Mouse (Mus musculus): ENCODE data around the gene Tap1. TPM values are rescaled to one million over a fixed set of nuclear protein-coding genes. Genes with fewer than 3 reads are reported as not detected.
"Not testable (repeated sequence)": the region's sequence is repeated elsewhere in the genome, so short reads cannot be mapped to it uniquely, and the experiment has no call there.

Tap1 gene
- total RNA-seq (2014; fragmentation: Nextera tagmentation) = 43.7 and 55.5 TPM in 2 replicates
- 58.0 and 76.1 TPM in 2 replicates for total RNA-seq (2017)

DNA sequence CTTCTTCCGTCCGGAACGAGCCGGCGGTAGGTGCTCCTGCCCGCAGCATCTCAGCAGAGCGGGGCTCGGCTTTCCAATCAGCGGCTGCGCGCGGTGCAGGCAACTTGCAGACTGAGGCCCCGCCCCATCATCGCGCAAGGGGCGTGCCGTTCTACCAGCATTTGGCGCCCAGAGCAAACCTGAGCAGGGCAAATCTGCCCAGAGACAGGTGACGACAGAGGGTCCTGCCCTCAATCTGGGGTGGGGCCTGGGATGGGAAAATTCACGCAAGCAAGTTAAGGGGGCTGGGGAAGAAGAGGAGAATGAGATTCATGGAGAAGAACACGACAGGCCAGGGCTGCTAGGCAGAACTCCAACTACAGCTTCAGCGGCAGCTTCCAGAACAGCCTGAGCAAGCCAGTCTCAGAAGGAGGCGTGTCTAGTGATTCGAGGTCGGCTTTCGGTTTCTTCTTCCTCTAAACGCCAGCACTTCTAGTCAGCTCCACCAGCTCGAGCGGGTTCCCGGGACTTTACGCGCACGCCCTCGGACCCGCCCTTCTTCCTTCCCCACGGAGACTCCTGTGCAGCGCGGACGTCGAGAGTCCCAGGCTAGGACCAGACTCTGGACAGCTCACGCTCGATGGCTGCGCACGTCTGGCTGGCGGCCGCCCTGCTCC lies at the start of gene Tap1, which contains the start of gene Psmb9:
TSS of gene Tap1 (plus strand) at position 293 of the 656 bp plus-strand sequence.
TSS of gene Psmb9 (minus strand) at position 504 of the 656 bp plus-strand sequence.
- peak; percentile 80 for ATAC-seq (replicated peaks; ENCODE audit: low FRiP score, low TSS enrichment, poor library complexity, severe bottlenecking)

DNA sequence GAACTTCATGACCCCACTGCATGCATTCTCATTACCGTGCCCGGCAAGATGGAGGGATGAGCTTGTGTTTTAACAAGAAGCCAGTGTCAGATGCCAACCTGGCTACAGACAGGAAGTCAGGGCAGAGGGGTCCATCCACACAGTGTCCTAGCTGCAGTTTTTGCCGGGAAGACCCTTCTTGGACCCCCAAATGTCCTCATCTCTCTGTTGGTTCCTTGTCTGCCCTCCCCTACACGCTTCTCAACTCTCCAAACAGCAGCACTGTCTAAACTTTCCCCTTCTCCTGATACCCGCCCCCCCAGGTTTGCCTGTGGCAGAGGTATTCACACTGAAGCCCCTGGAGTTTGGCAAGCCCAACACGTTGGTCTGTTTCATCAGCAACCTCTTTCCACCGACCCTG lies 49.8 kb upstream of the Tap1 start:
- no peak for ATAC-seq (replicated peaks; ENCODE audit: low FRiP score, low TSS enrichment, poor library complexity, severe bottlenecking)

DNA sequence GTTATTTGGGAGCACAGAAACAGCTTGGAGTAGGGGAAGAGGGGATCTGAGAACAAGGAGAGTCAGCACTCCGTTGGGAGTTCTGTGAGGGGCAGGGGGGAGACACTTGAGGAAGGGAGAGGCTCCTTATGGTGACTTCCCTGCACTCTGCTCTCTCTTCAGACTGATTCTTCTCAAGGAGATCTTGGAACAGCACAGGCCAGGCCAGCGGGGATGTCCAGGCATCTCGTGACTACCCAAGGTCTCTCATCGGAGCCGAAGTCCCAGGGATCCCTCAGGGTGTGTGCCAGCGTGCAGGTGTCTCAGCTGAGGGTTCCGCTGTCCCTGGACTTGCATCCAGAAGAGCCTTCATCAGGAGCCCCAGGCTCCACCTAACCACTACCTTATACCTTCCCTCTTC lies 48.7 kb upstream of the Tap1 start:
- no peak for ATAC-seq (replicated peaks; ENCODE audit: low FRiP score, low TSS enrichment, poor library complexity, severe bottlenecking)

DNA sequence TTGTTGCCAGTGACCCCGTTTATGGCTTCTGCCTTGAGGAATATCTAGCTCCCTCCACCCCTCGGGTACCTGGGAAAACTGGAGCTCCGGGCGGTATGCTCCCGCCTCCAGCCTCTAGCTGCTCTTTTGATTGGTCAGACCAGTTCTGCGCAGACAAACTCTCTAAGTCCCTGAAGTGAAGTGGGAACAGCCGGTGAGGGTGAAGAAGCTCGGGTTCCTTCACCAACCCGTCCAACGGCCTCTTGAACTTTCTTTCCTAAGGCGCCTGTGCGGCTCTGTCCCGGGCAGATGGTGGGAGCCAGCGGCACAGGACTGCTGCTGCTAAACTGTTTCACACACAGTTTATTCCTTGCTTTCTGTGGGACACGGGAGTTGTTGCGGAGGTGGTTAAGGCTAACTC lies 47.9 kb upstream of the Tap1 start:
- no peak for ATAC-seq (replicated peaks; ENCODE audit: low FRiP score, low TSS enrichment, poor library complexity, severe bottlenecking)

DNA sequence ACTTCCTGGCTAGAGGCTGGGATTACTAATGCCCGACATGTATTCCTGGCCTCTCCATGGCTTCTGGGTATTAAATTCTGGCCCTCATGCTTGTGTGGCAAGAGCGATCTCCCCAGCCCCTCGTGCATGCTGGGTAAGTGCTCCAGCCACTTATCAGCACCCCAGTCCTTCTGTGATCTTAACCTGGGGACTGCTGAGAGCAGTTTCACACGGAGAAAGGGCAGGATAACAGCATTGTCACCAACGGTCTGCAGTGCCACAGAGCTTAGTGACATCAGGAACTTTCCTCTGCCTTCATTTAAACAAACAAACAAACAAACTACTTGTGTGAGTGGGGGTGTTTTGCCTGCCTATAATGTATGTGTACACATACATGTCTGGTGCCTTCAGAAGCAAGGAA lies 47.1 kb upstream of the Tap1 start:
- ATAC-seq (replicated peaks; ENCODE audit: low FRiP score, low TSS enrichment, poor library complexity, severe bottlenecking) = no peak

DNA sequence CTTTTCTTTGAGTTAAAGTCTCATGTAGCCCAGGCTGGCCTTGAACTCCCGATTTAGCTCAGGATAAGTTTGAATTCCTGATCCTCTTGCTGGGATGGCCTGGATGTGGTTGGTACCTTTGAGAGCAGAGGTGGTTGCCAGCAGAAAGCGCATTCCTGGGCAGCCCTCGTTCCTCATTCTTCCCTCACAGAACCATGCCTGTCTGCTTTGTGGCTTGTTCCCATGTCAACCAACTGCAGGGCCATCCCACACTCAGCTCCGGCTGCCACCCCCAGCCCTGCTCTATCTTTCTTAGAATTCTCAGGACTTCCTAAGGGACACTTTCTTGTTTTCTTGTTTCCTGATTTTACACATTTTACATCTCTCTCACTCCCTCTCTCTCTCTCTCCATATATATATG lies 45.9 kb upstream of the Tap1 start:
- ATAC-seq (replicated peaks; ENCODE audit: low FRiP score, low TSS enrichment, poor library complexity, severe bottlenecking) = no peak

DNA sequence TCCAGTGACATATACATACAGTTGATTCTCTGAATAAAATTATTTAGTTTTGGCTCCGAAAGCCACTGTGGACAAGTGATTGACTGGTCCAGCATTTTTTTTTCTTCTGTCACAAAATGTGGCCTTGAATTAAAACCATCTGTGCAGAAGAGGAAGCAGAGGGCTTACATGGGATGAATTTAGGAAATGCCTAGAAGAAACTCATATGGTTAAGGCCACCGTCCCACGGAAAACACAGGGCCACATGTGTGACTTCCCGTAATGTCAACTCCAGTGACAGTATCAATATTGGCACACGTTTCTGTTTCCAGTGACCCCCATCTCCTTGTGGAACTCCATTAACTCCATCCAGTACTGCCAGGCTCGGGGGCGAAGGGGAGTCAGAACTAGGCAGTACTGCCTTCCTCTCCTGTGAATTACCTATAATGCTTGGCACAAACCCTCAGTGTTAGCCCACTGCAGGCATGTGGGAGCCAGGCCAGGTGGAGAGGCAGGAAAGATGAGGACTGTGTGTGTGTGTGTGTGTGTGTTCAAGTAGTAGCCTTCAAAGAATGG lies 44.8 kb upstream of the Tap1 start:
- no peak for ATAC-seq (replicated peaks; ENCODE audit: low FRiP score, low TSS enrichment, poor library complexity, severe bottlenecking)

DNA sequence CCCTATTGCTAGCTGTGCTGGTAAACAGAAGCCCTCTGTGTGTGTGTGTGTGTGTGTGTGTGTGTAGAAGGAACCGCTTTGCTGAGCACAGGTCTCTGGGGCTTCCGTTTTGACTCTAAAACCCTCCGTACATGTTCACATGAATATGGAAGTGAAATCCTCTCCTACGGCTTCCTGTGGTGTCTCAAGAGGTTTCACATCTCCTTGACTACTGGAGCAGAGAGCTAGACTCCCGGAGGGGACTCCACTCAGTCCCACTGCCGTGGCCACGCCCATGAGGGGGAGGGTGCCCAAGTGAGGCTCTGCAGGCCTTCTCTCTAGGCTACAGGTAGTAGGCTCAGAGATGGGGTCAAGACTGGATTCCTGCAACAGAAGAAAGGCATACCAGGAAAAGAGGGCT lies 44.3 kb upstream of the Tap1 start, which contains the start of gene H2-DMb2:
TSS of gene H2-DMb2 (plus strand) at position 275 of the 400 bp plus-strand sequence.
- peak; percentile 42; the same call in 1 of the 2 replicates for ATAC-seq (replicated peaks; ENCODE audit: low FRiP score, low TSS enrichment, poor library complexity, severe bottlenecking)

DNA sequence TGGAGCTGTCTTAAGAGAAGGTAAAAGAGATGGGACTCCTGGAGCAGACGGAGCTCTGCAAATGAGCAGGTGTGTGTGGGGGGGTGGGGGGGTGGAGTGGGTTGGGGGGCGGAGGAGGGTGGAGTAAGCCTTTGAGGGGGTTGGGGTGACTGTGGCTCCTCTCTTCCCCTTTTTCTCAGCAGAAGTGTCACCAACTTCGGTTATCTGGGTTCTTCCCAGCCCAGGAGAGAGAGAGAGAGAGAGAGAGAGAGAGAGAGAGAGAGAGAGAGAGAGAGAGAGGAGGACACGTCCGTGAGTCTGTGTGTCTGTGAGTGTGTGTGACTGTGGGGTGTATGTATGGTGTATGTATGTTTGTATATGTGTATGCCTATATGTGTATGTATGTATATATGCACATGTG lies 43.9 kb upstream of the Tap1 start:
- ATAC-seq (replicated peaks; ENCODE audit: low FRiP score, low TSS enrichment, poor library complexity, severe bottlenecking) = no peak

DNA sequence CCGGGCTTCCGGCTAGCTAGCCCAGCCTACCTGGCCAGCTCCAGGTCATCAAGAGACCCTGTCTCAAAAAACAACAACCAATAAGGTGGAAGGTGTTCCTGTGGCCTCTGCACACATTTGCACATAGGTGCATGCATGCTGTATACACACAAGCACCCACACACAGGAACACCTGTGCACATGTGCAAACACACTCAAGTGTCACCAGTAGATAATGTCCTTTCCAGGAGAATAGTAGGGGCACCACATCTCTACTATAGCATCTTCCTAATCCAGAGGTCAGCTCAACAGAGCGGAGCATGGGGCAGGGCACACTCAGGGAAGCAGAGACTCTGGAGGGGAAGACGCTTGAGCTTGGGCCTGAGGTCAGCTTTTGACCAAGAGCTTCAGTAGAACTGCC lies 43.1 kb upstream of the Tap1 start:
- ATAC-seq (replicated peaks; ENCODE audit: low FRiP score, low TSS enrichment, poor library complexity, severe bottlenecking) = not testable (repeated sequence)

DNA sequence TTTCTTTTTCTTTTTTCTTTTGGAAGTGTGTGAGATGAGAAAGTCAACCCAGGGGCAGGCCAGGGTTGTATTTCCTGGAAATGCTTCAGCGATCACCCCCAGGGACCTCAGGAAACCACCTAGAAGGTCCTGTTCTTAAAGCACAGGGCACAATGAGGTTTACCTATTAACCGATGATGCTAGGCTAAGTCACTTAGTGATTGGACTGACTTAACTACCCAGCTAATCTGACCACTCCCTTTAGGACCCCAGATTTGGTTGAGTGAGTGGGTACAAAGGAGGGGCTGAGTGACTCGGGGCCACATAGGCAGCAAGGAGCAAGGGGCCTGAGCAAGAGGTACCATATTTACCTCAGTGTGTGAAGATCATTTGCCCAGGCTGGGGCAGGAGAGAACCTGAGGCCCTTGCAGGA lies 42.4 kb upstream of the Tap1 start:
- ATAC-seq (replicated peaks; ENCODE audit: low FRiP score, low TSS enrichment, poor library complexity, severe bottlenecking) = no peak

DNA sequence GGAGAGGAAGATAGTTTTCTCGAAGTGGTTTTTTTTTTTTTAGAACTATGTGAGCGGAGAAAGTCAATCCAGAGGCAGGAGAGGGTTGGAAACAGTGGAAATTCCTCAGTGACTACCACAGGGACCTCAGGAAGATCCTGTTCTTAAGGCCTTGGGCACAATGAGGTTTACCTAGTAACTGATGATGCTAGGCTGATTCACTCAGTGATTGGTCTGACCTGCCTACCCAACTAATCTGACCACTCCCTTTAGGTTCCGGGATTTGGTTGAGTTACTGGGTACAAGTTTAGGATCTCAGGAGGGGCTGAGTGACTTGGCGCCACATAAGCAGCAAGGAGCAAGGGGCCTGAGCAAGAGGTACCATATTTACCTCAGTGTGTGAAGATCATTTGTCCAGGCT lies 34.4 kb upstream of the Tap1 start, which contains the start of gene H2-DMb1:
TSS of gene H2-DMb1 (plus strand) at position 150 of the 400 bp plus-strand sequence.
- ATAC-seq (replicated peaks; ENCODE audit: low FRiP score, low TSS enrichment, poor library complexity, severe bottlenecking) = peak; percentile 80

DNA sequence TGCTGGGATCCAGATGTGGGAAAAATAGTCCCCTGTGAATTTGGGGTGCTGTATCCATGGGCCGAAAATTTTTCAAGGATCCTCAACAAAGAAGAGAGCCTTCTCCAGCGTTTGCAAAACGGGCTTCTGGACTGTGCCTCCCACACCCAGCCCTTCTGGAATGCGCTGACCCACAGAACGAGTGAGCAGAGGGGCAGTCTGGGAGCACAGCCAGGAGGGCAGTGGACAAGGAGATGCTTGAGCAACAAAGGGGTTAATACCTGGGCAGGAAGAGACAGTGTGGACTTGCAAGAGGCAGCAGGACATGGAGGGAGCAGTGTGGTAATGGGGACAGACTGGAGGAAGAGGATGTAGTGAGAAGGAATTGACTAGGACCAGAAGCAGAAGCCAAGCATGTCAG lies 31.8 kb upstream of the Tap1 start:
- ATAC-seq (replicated peaks; ENCODE audit: low FRiP score, low TSS enrichment, poor library complexity, severe bottlenecking) = no peak

DNA sequence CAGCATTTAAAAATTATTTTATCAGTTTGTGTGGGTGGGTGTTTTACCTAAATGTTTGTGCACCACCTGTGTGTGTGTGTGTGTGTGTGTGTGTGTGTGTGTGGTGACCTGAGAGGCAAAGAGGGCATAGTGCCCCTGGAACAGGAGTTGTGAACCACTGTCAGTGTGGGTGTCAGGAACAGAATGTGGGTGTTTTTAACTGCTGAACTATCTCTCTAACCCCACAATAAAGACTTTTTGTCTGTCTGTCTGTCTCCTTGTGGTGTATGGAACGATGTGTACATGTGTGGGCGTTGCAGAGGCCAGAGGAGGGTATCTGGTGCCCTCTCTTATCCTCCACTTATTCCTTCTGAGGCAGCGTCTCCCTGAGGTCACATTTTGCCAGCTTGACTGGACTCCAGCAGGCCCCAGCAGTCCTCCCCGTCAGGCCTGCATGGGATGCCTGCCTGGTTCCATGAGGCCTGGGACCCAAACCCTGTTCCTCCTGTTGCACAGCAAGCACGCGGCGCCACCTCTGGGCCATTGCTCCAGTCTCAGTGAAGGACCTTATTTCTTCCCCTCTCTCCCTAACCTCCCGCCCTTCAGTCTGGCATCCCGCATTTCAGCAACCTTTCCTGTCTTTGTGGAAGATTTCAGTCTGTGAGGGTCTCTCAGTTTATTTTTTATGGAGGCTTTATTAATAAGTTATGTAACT lies 23.0 kb upstream of the Tap1 start:
- ATAC-seq (replicated peaks; ENCODE audit: low FRiP score, low TSS enrichment, poor library complexity, severe bottlenecking) = no peak

DNA sequence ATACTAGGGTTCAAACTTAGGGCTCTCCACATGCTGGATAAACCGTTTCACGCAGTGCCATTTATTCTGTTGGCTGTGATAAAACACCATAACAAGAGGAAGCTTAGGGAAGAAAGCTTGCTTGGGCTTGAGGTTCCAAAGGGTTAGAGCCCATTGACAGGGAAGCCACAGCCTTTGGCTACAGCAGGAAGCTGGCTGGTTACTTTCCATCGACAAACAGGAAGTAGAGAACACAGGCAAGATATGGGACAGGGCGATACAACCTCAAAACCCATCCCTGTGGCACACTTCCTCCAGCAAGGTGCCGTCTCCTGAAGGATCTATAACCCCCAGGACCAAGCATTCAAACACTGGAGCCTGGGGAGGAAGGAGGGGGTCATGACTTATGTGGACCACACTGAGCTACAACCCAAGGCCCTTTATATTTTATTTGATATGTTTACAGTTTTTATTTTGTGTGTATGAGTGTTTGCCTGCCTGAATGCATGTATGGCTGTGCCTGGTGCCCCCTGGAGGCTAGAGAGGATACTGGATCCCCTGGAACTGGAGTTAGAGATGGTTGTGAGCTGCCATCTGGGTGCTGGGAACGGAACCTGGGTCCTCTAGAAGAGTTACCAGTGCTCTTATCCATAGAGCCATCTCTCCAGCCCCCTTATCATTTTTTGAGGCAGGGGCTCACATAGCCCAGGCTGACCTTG lies 22.2 kb upstream of the Tap1 start:
- peak; percentile 43; the same call in 1 of the 2 replicates for ATAC-seq (replicated peaks; ENCODE audit: low FRiP score, low TSS enrichment, poor library complexity, severe bottlenecking)

DNA sequence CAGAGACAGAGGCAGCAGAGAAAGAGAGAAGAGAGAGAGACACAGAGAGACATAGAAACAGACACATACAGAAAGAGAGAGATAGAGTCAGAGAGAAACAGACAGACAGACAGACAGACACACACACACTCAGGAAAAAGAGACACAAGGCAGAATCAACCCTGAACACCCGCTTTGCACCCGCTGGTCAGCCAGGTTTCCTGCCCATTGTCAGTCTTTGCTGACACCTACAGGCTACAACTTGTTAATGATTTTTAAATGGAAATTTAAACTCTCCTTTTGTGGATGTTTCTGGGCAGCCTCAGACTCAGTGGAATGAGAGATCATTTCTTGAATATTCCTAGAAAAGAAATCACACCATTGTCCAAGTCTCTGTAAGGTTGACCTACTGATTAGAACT lies 18.1 kb upstream of the Tap1 start:
- 0 out of 2 replicates have a peak, but pooled peaks have one; percentile 48 for ATAC-seq (replicated peaks; ENCODE audit: low FRiP score, low TSS enrichment, poor library complexity, severe bottlenecking)

DNA sequence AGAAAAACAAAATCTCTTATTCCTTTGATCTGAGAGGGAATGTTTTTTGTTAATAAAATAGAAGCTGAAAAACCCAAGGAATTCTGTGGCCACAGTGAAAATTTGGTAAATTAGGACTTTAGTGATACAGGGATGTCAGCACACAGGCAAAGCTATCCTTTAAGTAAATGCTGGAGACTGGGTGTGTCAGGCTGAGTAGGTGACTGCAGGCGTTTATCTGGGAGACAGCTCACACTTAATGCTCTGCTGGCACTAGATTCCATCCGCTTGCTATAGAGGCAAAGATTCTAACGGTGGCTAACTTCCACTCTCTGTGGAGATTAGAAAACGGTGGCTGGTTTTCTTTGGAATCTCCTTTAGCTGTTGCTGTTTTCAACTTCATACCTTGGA lies 16.9 kb upstream of the Tap1 start:
- ATAC-seq (replicated peaks; ENCODE audit: low FRiP score, low TSS enrichment, poor library complexity, severe bottlenecking) = peak; percentile 64; the same call in 1 of the 2 replicates

DNA sequence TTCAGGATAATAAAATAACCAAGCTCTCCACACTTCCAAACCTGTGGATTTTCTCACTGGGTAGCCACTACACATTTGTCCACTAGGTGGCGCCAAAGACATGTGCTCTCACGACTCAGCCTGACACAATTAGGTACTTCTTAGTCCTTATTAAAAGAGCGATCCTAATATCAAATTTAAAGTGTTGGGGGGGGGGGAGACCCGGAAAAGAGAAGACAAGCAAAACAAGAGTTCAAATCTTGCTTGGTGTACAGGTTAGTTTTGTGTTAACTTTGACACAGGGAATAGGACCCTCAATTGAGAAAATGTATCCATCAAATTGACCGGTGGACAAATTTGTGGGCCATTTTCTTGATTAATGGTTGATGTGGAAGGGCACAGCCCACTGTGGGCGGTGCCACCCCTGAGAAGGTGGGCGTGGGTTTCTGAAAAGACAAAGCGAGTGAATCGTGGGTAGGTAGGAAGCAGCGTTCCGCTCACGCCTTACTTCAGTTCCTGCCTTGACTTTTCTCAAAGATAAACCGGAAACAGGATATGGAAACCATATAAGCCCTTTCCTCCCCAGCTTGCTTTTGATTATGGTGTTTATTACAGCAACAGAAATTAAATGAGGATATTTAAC lies 16.4 kb upstream of the Tap1 start:
- ATAC-seq (replicated peaks; ENCODE audit: low FRiP score, low TSS enrichment, poor library complexity, severe bottlenecking) = peak; percentile 92

DNA sequence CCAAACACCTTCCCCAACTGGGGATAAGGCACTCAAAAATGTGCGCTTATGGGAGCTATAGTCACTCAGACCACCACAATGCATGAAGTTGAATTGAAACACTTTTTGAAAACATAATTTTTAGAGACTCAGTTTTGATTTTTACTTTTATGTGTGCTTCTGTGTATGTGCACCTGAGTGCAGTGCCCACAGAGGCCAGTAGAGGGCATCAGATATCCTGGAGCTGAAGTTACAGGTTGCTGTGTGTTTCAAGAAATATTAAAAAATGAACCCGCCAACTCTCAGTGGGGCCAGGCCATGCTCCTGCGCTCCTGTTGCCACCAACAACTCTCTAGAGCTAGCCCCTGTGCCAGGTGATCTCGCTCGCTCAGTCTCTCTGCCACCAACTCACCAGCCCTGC lies 14.8 kb upstream of the Tap1 start:
- no peak for ATAC-seq (replicated peaks; ENCODE audit: low FRiP score, low TSS enrichment, poor library complexity, severe bottlenecking)

DNA sequence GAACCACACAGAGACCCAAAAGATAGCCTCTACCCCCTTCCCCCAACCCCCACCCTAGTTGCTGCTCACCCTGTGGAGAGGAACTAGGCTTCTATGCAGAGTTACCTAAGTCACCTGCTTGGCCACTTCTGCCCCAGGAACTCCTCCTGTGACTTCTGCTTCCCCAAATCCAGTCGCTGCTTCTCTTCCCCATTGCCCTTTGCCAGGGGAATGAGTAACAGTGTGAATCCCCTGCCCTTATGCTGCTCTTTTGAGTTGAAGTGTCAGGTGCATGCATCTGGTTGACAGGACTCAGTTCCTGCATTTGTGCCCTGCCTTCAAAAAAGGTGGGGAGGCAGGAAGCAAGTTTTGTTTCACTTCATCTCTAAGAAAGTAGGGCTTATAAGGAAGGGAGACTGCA lies 13.3 kb upstream of the Tap1 start:
- ATAC-seq (replicated peaks; ENCODE audit: low FRiP score, low TSS enrichment, poor library complexity, severe bottlenecking) = no peak
